20 mouse cellular contexts compared by ENCODE assay signal in the genomic region with DNA sequence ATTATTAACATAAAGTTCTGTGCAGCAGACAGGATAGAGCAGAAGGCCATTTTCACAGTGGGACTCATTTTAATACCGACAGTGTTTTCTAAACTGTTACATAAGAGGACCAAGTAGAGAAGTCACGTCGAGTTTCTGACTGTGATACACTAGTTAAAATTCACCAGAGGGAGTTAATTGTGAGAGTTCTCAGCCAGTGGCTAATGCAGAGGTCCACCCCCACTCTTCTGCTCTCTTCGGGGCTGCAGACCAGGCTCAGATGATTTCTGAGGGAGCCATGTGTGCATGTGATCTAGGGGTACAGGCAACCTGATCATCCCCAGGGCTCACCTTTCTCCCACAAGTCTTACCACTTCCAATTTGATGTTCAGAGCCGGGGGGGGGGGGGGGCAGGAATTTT.
DNase-seq lines count a peak whose midpoint lies in the region; ATAC-seq and TF ChIP-seq lines count a peak whose summit lies in the region.
"Had no signal": no experiment of that assay in that cellular context is flagged by ENCODE, and none has a peak within 500 bp of the region (broad histone marks: within the 10 kb centered on the region; RNA-seq: fewer than 3 reads in every experiment).

No protein-coding gene starts in this region.

- H3K4me2 ChIP-seq in hindbrain, embryonic 11.5 days (replicated peaks; ENCODE audit: low read depth, low read length) = no peak overlapping the region
- H3K4me2 ChIP-seq in hindbrain, embryonic 14.5 days (replicated peaks) = no peak overlapping the region
- H3K4me2 ChIP-seq in midbrain, embryonic 14.5 days (ENCODE audit: low read length) = no peak overlapping the region
- H3K4me2 ChIP-seq in midbrain, embryonic 11.5 days = no peak overlapping the region
- H3K4me2 ChIP-seq in hindbrain, postnatal 0 days (ENCODE audit: low read depth, low read length) = no peak overlapping the region
- H3K4me2 ChIP-seq in neural tube, embryonic 13.5 days = no peak overlapping the region
- H3K4me2 ChIP-seq: heart, embryonic 12.5 days; lung, embryonic 15.5 days; midbrain, embryonic 13.5 days had no signal

- H3K4me1 ChIP-seq in hindbrain, embryonic 11.5 days (replicated peaks; ENCODE audit: control insufficient read depth, insufficient read depth, low read length) = no peaks in the 10 kb centered on the region; the same call in 1 of the 2 replicates
- peaks cover 20% of the 10 kb centered on the region for H3K4me1 ChIP-seq in hindbrain, embryonic 14.5 days (replicated peaks; ENCODE audit: control insufficient read depth, insufficient read depth, low read length)
- H3K4me1 ChIP-seq in midbrain, embryonic 14.5 days (ENCODE audit: control insufficient read depth, insufficient read depth, low read length) = peaks cover 15% of the 10 kb centered on the region; the same call in 1 of the 2 replicates
- H3K4me1 ChIP-seq in midbrain, embryonic 11.5 days (ENCODE audit: control insufficient read depth, insufficient read depth, low read length) = peaks cover 3% of the 10 kb centered on the region
- H3K4me1 ChIP-seq in hindbrain, postnatal 0 days (ENCODE audit: insufficient read depth, low read length) = peaks cover 1% of the 10 kb centered on the region
- H3K4me1 ChIP-seq in neural tube, embryonic 13.5 days (replicated peaks) = peaks cover 66% of the 10 kb centered on the region

- H3K9ac ChIP-seq in hindbrain, embryonic 11.5 days (ENCODE audit: low read depth, low read length) = no peak overlapping the region
- H3K9ac ChIP-seq in hindbrain, embryonic 14.5 days = no peak overlapping the region
- H3K9ac ChIP-seq in midbrain, embryonic 14.5 days (replicated peaks; ENCODE audit: low read length) = no peak overlapping the region
- H3K9ac ChIP-seq in midbrain, embryonic 11.5 days (ENCODE audit: low read length) = no peak overlapping the region
- no peak overlapping the region for H3K9ac ChIP-seq in hindbrain, postnatal 0 days (replicated peaks; ENCODE audit: low read length)
- 0 out of 2 replicates have a peak overlapping the region, but pooled peaks have one; percentile 3 for H3K9ac ChIP-seq in neural tube, embryonic 13.5 days
- H3K9ac ChIP-seq: heart, embryonic 12.5 days; liver, embryonic 14.5 days; lung, embryonic 15.5 days; midbrain, embryonic 13.5 days had no signal

- no peak overlapping the region for H3K4me3 ChIP-seq in hindbrain, embryonic 11.5 days (ENCODE audit: low read depth, low read length)
- no peak overlapping the region for H3K4me3 ChIP-seq in hindbrain, embryonic 14.5 days (replicated peaks; ENCODE audit: low read length)
- H3K4me3 ChIP-seq in midbrain, embryonic 14.5 days (replicated peaks; ENCODE audit: low read depth, low read length) = no peak overlapping the region
- H3K4me3 ChIP-seq in midbrain, embryonic 11.5 days (ENCODE audit: low read depth, low read length) = no peak overlapping the region
- H3K4me3 ChIP-seq in hindbrain, postnatal 0 days (ENCODE audit: low read length) = no peak overlapping the region
- no peak overlapping the region for H3K4me3 ChIP-seq in neural tube, embryonic 13.5 days
- H3K4me3 ChIP-seq: heart, embryonic 12.5 days; lung, embryonic 15.5 days; midbrain, embryonic 13.5 days had no signal

- 0 out of 2 replicates have a peak overlapping the region, but pooled peaks have one; percentile 36 for H3K27ac ChIP-seq in hindbrain, embryonic 11.5 days (ENCODE audit: low read depth, low read length)
- H3K27ac ChIP-seq in hindbrain, embryonic 14.5 days = no peak overlapping the region
- peak overlapping the region; percentile 33; the same call in 1 of the 2 replicates for H3K27ac ChIP-seq in midbrain, embryonic 14.5 days (replicated peaks; ENCODE audit: low read depth, low read length)
- no peak overlapping the region for H3K27ac ChIP-seq in midbrain, embryonic 11.5 days (ENCODE audit: low read depth, low read length)
- H3K27ac ChIP-seq in hindbrain, postnatal 0 days = peak overlapping the region; percentile 4; the same call in 1 of the 2 replicates
- peak overlapping the region; percentile 64 for H3K27ac ChIP-seq in neural tube, embryonic 13.5 days (replicated peaks)
- H3K27ac ChIP-seq: liver, embryonic 14.5 days; lung, embryonic 15.5 days; macrophage; stomach, postnatal 0 days had no signal

- DNase-seq in hindbrain, embryonic 11.5 days (ENCODE audit: low spot score) = no peak
- no peak for DNase-seq in hindbrain, embryonic 14.5 days (ENCODE audit: low spot score)
- DNase-seq in midbrain, embryonic 14.5 days = no peak
- no peak for DNase-seq in midbrain, embryonic 11.5 days (ENCODE audit: low spot score, missing footprints)
- DNase-seq in hindbrain, postnatal 0 days (ENCODE audit: low spot score) = no peak
- DNase-seq in right cerebral cortex, postnatal 25 days = no peak
- DNase-seq in frontal cortex, postnatal 36 days (ENCODE audit: low spot score in 2 of 2) = no peak
- DNase-seq: adrenal gland, postnatal 36 days; B cell, adult 2 months; cerebellum, adult 8-10 months; heart, postnatal 14 days had no signal

- H3K36me3 ChIP-seq in hindbrain, embryonic 11.5 days (ENCODE audit: control insufficient read depth, insufficient read depth, low read length) = no peaks in the 10 kb centered on the region
- H3K36me3 ChIP-seq in hindbrain, embryonic 14.5 days (replicated peaks; ENCODE audit: control insufficient read depth, insufficient read depth) = no peaks in the 10 kb centered on the region
- no peaks in the 10 kb centered on the region; the same call in 1 of the 2 replicates for H3K36me3 ChIP-seq in midbrain, embryonic 14.5 days (ENCODE audit: control insufficient read depth, insufficient read depth, low read length)
- H3K36me3 ChIP-seq in midbrain, embryonic 11.5 days (ENCODE audit: control insufficient read depth, insufficient read depth, low read length) = no peaks in the 10 kb centered on the region
- no peaks in the 10 kb centered on the region for H3K36me3 ChIP-seq in hindbrain, postnatal 0 days (ENCODE audit: insufficient read depth, low read length)
- H3K36me3 ChIP-seq in neural tube, embryonic 13.5 days = no peaks in the 10 kb centered on the region
- H3K36me3 ChIP-seq: heart, embryonic 12.5 days; lung, embryonic 15.5 days; midbrain, embryonic 13.5 days had no signal

- no peaks in the 10 kb centered on the region for H3K27me3 ChIP-seq in hindbrain, embryonic 11.5 days (ENCODE audit: control insufficient read depth, insufficient read depth, low read length)
- no peaks in the 10 kb centered on the region for H3K27me3 ChIP-seq in hindbrain, embryonic 14.5 days (ENCODE audit: control insufficient read depth, insufficient read depth, low read length)
- H3K27me3 ChIP-seq in midbrain, embryonic 14.5 days (ENCODE audit: control insufficient read depth, insufficient read depth, low read length) = no peaks in the 10 kb centered on the region
- no peaks in the 10 kb centered on the region for H3K27me3 ChIP-seq in midbrain, embryonic 11.5 days (ENCODE audit: control insufficient read depth, insufficient read depth, low read length)
- H3K27me3 ChIP-seq in hindbrain, postnatal 0 days (ENCODE audit: insufficient read depth, low read length) = no peaks in the 10 kb centered on the region
- H3K27me3 ChIP-seq in neural tube, embryonic 13.5 days = no peaks in the 10 kb centered on the region
- H3K27me3 ChIP-seq: heart, embryonic 12.5 days; lung, embryonic 15.5 days; midbrain, embryonic 13.5 days had no signal

- no peak for TF ChIP-seq CTCF in hindbrain, postnatal 0 days (IDR thresholded peaks at IDR 0.05; ENCODE audit: low read depth)

- WGBS in hindbrain, embryonic 11.5 days = 56% methylated on average over 5 of the region's 5 CpGs
- 35% methylated on average over 5 of the region's 5 CpGs for WGBS in hindbrain, embryonic 14.5 days
- 33% methylated on average over 5 of the region's 5 CpGs for WGBS in midbrain, embryonic 14.5 days
- WGBS in midbrain, embryonic 11.5 days = 55% methylated on average over 5 of the region's 5 CpGs
- 27% methylated on average over 5 of the region's 5 CpGs for WGBS in hindbrain, postnatal 0 days
- WGBS in neural tube, embryonic 13.5 days = 31% methylated on average over 5 of the region's 5 CpGs

- no peaks in the 10 kb centered on the region for H3K9me3 ChIP-seq in hindbrain, embryonic 11.5 days (ENCODE audit: control insufficient read depth, low read length)
- no peaks in the 10 kb centered on the region for H3K9me3 ChIP-seq in hindbrain, embryonic 14.5 days (ENCODE audit: control insufficient read depth, low read length)
- H3K9me3 ChIP-seq in midbrain, embryonic 14.5 days (ENCODE audit: control insufficient read depth, low read length) = no peaks in the 10 kb centered on the region
- H3K9me3 ChIP-seq in midbrain, embryonic 11.5 days (ENCODE audit: control insufficient read depth, low read length) = no peaks in the 10 kb centered on the region
- H3K9me3 ChIP-seq in hindbrain, postnatal 0 days (ENCODE audit: low read length) = no peaks in the 10 kb centered on the region
- no peaks in the 10 kb centered on the region for H3K9me3 ChIP-seq in neural tube, embryonic 13.5 days
- H3K9me3 ChIP-seq: heart, embryonic 12.5 days; lung, embryonic 15.5 days; midbrain, embryonic 13.5 days had no signal

- no peak for ATAC-seq in hindbrain, embryonic 11.5 days (ENCODE audit: low FRiP score)
- no peak for ATAC-seq in hindbrain, embryonic 14.5 days (ENCODE audit: low FRiP score)
- ATAC-seq in midbrain, embryonic 14.5 days (ENCODE audit: low FRiP score, low TSS enrichment) = no peak
- ATAC-seq in midbrain, embryonic 11.5 days (ENCODE audit: low FRiP score) = no peak
- peak; percentile 45; the same call in 1 of the 2 replicates for ATAC-seq in hindbrain, postnatal 0 days
- no peak for ATAC-seq in neural tube, embryonic 13.5 days (ENCODE audit: low read depth)
- ATAC-seq: forebrain, embryonic 14.5 days; inflammation-experienced regulatory T-cells, adult 6 months; midbrain, embryonic 13.5 days had no signal

Comparison
In these comparisons a context has a peak if more than half of its experiments do, and no peak if none do; other contexts are left out.
1. H3K27ac ChIP-seq: peak in hindbrain, embryonic 11.5 days (single experiment), midbrain, embryonic 14.5 days (single experiment), hindbrain, postnatal 0 days (single experiment) and neural tube, embryonic 13.5 days (single experiment); none in hindbrain, embryonic 14.5 days (single experiment) and midbrain, embryonic 11.5 days (single experiment).